Mouse (Mus musculus) lung, postnatal 0 days (tissue): ENCODE measurements around the gene Ppp1r14d.

Experiments
- CTCF ChIP-seq: IDR thresholded peaks from 2 replicates; pipeline ENCODE4 v1.5.1; 2016; ENCODE audit warnings: antibody characterized with exemption, mild to moderate bottlenecking
- EP300 ChIP-seq: IDR thresholded peaks from 2 replicates; pipeline ENCODE4 v1.6.1; 2016; ENCODE audit warnings: antibody characterized with exemption, mild to moderate bottlenecking, control low read depth

GRCm38 (mm10) chr2:119240075-119240818 lies 10.5 kb upstream of the Ppp1r14d start:
- TF ChIP-seq CTCF, result no peak
- TF ChIP-seq EP300, result no peak
